Mouse (Mus musculus) stomach, embryonic 16.5 days (tissue): Measurements from ENCODE around the gene Prnd. TPM values are rescaled to one million over a fixed set of nuclear protein-coding genes. Genes with fewer than 3 reads are reported as not detected.

Experiments used
- ATAC-seq: fragments of 200-750 bp; cut with Nextera tagmentation; 2 replicates; pipeline ENCODE4 v1.8.0; 2017; ENCODE audit warnings: moderate number of reproducible peaks, moderate TSS enrichment; ENCODE audit not compliant: insufficient read depth, low FRiP score
- H3K27ac ChIP-seq: fragments of 300-500 bp; sonication (generic); 2 replicates; pipeline ENCODE4 v1.5.1; 2014; ENCODE audit warnings: low read length
- H3K27me3 ChIP-seq: fragments of 300-500 bp; sonication (generic); 2 replicates; pipeline ENCODE4 v1.6.1; 2014; ENCODE audit warnings: low read length, control low read depth, mixed read lengths; ENCODE audit not compliant: control insufficient read depth, insufficient read depth
- H3K36me3 ChIP-seq: fragments of 300-500 bp; sonication (generic); 2 replicates; pipeline ENCODE4 v1.6.1; 2014; ENCODE audit warnings: low read length; ENCODE audit not compliant: control insufficient read depth, insufficient read depth
- H3K4me1 ChIP-seq: fragments of 300-500 bp; sonication (generic); 2 replicates; pipeline ENCODE4 v1.6.1; 2014; ENCODE audit warnings: low read length, control low read depth, mixed read lengths; ENCODE audit not compliant: control insufficient read depth, insufficient read depth
- H3K4me2 ChIP-seq: fragments of 300-500 bp; sonication (generic); 2 replicates; pipeline ENCODE4 v1.6.1; 2014; ENCODE audit warnings: low read depth, low read length, mixed read lengths
- H3K4me3 ChIP-seq: fragments of 300-500 bp; sonication (generic); replicated peaks from 2 replicates; pipeline ENCODE4 v1.5.1; 2014; ENCODE audit warnings: mild to moderate bottlenecking, low read length
- H3K9ac ChIP-seq: fragments of 300-500 bp; sonication (generic); 2 replicates; pipeline ENCODE4 v1.6.1; 2014; ENCODE audit warnings: low read length
- H3K9me3 ChIP-seq: fragments of 300-500 bp; sonication (generic); replicated peaks from 2 replicates; pipeline ENCODE4 v1.6.1; 2016; ENCODE audit warnings: low read length, control low read depth; ENCODE audit not compliant: control insufficient read depth
- WGBS: fragments of 180-500 bp; shearing (Covaris S2); extraction: QIAGEN DNeasy Blood & Tissue Kit; methylation state at CpG from one replicate; pipeline ENCODE4 v1.1.7; 2014; 5-methylcytosine and 5-hydroxymethylcytosine counted together
- polyA plus RNA-seq: library from polyadenylated mRNA; unstranded; fragments of >200 nt; fragmentation: Nextera tagmentation; extraction: Ambion mirVana; gene quantifications from 2 replicates; pipeline ENCODE4 v1.2.1, GENCODE M21; 2015

Prnd gene
- polyA plus RNA-seq, 1 experiment from 2014 or later, result 44.0 TPM

DNA sequence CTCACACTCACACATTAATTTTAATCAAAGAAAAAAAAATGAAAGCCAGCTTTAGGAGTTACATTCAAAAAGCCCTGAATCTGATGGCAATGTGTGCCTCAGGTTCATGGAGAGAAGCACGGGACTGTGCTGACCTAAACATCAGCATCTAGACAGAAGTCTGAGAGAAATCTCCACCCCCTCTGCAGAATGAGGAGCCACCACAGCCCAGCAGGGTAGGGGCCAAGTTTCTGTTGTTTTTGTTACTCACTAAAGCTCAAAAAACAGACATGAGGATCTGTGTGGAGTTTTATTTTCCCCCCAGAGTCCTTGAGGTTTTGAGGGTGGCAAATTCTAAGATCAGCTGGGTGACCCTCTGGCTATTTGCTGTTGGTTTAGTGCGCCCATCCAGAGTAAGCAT, 37.9 kb downstream of the Prnd start:
- no peak for ATAC-seq
- Histone ChIP-seq H3K4me3 (no peak overlapping the region), H3K36me3 (no peaks in the 10 kb centered on the region), H3K9me3 (no peaks in the 10 kb centered on the region), H3K4me1 (no peaks in the 10 kb centered on the region), H3K27ac (no peak overlapping the region), H3K27me3 (no peaks in the 10 kb centered on the region), H3K4me2 (no peak overlapping the region), H3K9ac (no peak overlapping the region)
- 63% methylated on average over 2 of the region's 2 CpGs for WGBS

DNA sequence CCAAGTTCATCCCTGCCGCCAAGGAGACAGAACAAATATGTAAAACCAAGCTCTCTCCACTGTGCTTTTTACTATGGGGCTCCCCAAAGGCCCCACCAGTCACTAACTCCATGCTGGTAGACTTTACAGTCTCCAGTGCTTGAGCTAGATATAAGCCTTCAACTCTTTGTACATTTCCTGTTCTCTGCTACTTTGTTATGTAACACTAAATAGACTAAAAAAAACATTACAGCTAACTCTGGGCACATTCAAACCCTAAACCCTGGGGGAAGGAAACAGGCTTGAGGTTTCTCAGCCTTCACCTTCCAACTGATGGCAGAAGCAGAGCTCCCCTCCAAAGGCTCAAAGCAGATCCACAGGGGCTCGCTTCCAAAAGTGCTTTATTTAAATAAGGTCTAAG, 41.8 kb downstream of the Prnd start:
- no peak for ATAC-seq
- H3K9me3 ChIP-seq, result no peaks in the 10 kb centered on the region
- H3K4me3 ChIP-seq, result no peak overlapping the region
- H3K9ac ChIP-seq, result no peak overlapping the region
- H3K4me1 ChIP-seq, result no peaks in the 10 kb centered on the region
- H3K4me2 ChIP-seq, result no peak overlapping the region
- no peaks in the 10 kb centered on the region for H3K27me3 ChIP-seq
- no peaks in the 10 kb centered on the region for H3K36me3 ChIP-seq
- H3K27ac ChIP-seq, result no peak overlapping the region
- 82% methylated on average over 2 of the region's 2 CpGs for WGBS

DNA sequence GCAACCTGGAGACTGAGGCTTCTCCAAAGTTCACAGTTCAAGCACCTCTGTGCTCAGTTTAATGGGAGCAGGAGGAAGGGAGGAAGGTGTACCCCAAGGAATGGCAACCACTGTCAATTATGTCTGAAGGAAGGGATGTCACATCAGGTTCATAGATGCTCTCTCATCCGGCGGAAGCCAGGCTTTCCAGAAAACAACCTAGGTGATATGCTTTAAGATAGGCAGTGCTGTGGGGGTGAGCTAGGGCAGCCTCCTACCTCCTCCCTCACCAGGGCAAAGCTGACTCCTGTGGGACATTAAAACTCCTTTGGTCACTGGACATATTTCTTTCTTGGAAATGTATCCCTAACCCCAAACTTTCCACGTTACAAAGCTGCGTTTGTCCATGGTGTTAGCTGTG, 42.5 kb downstream of the Prnd start:
- Histone ChIP-seq H3K4me1 (no peaks in the 10 kb centered on the region), H3K9ac (no peak overlapping the region), H3K4me3 (no peak overlapping the region), H3K27ac (no peak overlapping the region), H3K27me3 (no peaks in the 10 kb centered on the region), H3K4me2 (no peak overlapping the region), H3K36me3 (no peaks in the 10 kb centered on the region), H3K9me3 (no peaks in the 10 kb centered on the region)
- 71% methylated on average over 4 of the region's 4 CpGs for WGBS
- no peak for ATAC-seq

DNA sequence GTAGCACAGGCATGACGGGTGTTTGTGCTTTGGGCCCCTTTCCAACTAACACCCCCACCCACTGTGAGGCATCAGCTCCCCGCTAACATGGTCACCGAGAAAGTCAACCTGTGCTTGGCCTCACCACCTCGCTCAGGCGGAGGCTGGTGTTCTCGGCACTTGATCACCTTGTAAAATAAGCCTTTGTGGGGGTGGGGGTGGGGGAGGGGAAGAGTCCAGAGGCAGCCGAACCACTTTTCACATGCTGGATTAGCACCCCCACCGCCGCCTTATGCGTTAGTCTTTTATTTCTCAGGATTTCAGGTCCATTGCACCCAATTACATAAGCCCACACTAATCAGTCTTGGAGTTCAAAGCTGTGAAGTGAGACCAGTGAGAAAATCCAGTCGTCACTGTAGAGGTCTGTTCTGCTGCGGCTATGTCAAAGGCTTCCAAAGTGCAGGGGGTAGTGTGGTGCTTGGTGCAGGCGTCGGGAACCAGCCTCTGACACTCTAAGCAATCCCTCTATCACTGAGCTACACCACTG, 43.0 kb downstream of the Prnd start:
- WGBS, result 40% methylated on average over 14 of the region's 14 CpGs
- ATAC-seq, result 0 out of 2 replicates have a peak, but pooled peaks have one; percentile 25
- Histone ChIP-seq H3K36me3 (no peaks in the 10 kb centered on the region), H3K4me2 (no peak overlapping the region), H3K27ac (no peak overlapping the region), H3K4me1 (no peaks in the 10 kb centered on the region), H3K9me3 (no peaks in the 10 kb centered on the region), H3K4me3 (no peak overlapping the region), H3K9ac (no peak overlapping the region), H3K27me3 (no peaks in the 10 kb centered on the region)

DNA sequence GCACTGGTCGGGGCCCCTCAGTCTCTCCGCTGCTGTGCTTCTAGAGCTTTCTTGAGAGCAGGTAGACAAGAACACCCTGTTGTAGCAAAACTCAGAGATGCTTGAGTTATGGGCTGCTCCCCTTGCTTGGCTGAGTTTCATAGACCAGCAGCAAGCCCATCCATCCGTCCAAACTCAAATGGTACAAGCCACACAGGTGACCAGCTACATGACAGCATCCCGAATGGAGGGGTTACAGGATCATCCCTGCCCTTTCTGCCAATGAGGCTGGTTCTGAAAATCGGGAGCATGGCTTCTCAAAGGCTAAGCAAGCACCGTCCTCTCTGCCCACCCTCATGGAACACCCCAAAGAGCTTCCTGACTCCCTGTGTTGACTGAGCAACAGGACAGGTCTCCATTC, 44.3 kb downstream of the Prnd start:
- Histone ChIP-seq H3K4me1 (no peaks in the 10 kb centered on the region), H3K4me2 (no peak overlapping the region), H3K4me3 (no peak overlapping the region), H3K9ac (no peak overlapping the region), H3K9me3 (no peaks in the 10 kb centered on the region), H3K27ac (no peak overlapping the region), H3K27me3 (no peaks in the 10 kb centered on the region), H3K36me3 (no peaks in the 10 kb centered on the region)
- 86% methylated on average over 6 of the region's 6 CpGs for WGBS
- no peak for ATAC-seq

DNA sequence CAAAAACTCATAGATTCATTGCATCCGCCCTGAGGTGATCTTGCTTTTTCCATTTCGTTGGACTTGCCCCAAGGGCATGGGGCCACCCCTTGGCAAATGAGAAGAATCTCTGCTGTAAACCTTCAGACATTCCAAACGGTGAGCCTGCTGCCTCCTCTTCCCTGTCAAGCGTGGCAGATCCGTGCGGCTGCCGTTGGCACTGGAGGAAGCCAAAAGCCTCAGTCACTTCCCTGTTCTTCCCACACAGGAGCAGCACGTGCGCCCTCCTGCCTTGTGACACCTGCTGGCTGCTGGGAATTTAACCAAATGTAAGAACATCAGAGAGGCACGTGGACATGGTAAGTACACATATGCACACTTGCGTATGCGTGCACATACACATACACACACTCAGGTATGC, 45.1 kb downstream of the Prnd start:
- no peak overlapping the region for H3K4me2 ChIP-seq
- WGBS, result 87% methylated on average over 12 of the region's 12 CpGs
- no peaks in the 10 kb centered on the region for H3K27me3 ChIP-seq
- no peak overlapping the region for H3K27ac ChIP-seq
- no peak overlapping the region for H3K9ac ChIP-seq
- H3K4me1 ChIP-seq, result no peaks in the 10 kb centered on the region
- H3K4me3 ChIP-seq, result no peak overlapping the region
- ATAC-seq, result no peak
- no peaks in the 10 kb centered on the region for H3K9me3 ChIP-seq
- no peaks in the 10 kb centered on the region for H3K36me3 ChIP-seq

DNA sequence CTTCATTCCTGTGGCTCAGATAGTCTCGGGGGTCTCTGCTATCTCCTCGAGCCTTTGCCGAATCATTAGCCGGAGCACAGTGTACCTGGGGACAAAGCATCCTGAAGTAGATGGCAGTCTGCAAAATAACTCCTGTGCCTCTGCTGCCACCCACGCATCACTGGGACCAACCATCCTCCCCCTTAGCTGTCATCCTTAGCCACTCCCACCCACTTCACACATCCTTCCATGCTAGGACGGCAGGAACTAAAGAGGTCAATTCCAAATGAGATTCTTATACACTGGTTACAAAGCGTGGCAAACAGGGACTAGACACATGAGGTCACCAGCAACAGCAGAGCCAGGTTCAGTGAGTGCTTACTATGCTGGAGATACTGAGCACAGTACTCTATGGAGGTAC, 45.7 kb downstream of the Prnd start:
- Histone ChIP-seq H3K4me2 (no peak overlapping the region), H3K4me3 (no peak overlapping the region), H3K27ac (no peak overlapping the region), H3K9ac (no peak overlapping the region), H3K4me1 (no peaks in the 10 kb centered on the region), H3K27me3 (no peaks in the 10 kb centered on the region), H3K9me3 (no peaks in the 10 kb centered on the region), H3K36me3 (no peaks in the 10 kb centered on the region)
- 82% methylated on average over 7 of the region's 7 CpGs for WGBS
- ATAC-seq, result no peak

DNA sequence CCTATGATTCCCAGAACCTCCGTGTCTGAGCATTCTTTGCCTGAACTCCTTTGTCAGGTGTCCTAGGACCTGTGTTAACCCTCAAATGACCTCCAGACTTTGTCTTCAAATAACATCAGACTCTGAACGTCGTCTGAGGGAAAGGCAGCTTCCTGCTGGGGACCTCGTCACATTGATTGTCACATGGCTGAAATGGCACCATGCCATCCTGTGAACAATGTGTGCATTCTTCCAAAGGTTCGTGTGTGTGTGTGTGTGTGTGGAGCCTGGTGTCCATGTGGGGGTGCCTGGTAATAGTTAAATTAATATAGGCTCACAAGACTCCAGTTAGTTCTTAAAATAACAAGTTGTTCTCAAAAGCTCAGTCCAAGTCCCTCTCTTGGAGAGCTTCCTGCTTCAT, 46.7 kb downstream of the Prnd start:
- 53% methylated on average over 5 of the region's 5 CpGs for WGBS
- Histone ChIP-seq H3K9ac (no peak overlapping the region), H3K36me3 (no peaks in the 10 kb centered on the region), H3K4me3 (no peak overlapping the region), H3K27me3 (no peaks in the 10 kb centered on the region), H3K4me2 (no peak overlapping the region), H3K4me1 (no peaks in the 10 kb centered on the region), H3K27ac (no peak overlapping the region), H3K9me3 (no peaks in the 10 kb centered on the region)
- no peak for ATAC-seq

DNA sequence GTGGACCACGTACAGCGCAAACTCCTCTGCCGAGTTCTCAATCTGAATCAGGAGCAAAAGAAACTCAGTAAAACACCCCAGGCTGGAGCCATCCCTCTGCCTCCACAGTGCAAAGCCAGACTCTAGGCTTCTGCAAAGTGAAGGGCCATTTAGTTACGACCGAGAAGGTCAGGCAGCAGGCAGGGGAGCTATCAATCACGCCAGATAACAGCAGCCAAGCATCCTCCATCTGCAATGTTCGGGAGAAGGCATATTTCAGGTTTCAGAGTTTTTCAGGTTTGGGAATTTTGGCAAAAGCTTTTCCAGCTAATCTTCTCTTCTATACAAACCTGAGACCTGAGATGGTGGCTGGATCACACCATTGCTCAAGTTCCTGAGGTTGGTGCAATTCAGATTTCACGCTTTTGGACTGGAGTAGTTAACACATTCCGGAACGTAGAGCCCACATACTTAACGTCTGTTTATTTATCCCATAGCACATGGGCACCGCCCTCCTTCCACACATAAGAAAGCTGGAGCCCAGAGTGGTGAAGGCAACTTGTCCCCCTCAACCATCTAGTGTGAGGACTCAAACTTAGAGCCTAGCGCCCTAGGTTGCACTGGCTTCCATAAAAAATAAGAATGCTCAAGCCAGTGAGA, 51.2 kb downstream of the Prnd start:
- Histone ChIP-seq H3K27me3 (no peaks in the 10 kb centered on the region), H3K27ac (no peak overlapping the region), H3K4me1 (peaks cover 4% of the 10 kb centered on the region; the same call in 1 of the 2 replicates)

More for the DNA sequence above, 51.2 kb downstream of the Prnd start:
- Histone ChIP-seq H3K36me3 (no peaks in the 10 kb centered on the region), H3K9me3 (no peaks in the 10 kb centered on the region), H3K9ac (no peak overlapping the region), H3K4me2 (no peak overlapping the region), H3K4me3 (no peak overlapping the region)
- ATAC-seq, result no peak
- WGBS, result 37% methylated on average over 13 of the region's 13 CpGs
